Mouse (Mus musculus) stomach, embryonic 14.5 days (tissue): ENCODE measurements at regions not wholly inside any gene's neighbourhood (a gene's known extent, or its start where the extent isn't known, plus 50 kb on each side); places are given as distances from the start of the nearest gene placed in this dataset.

ENCODE experiments used
- ATAC-seq: fragments of 200-750 bp; cut with Nextera tagmentation; 2 replicates; pipeline ENCODE4 v1.8.0; 2017; ENCODE audit warnings: low read depth, moderate TSS enrichment; ENCODE audit not compliant: insufficient number of reproducible peaks, insufficient read depth, low FRiP score
- H3K27ac ChIP-seq: fragments of 300-500 bp; sonication (generic); 2 replicates; pipeline ENCODE4 v1.5.1; 2014; ENCODE audit warnings: mild to moderate bottlenecking, low read length, moderate library complexity, mixed read lengths
- H3K27me3 ChIP-seq: fragments of 300-500 bp; sonication (generic); 2 replicates; pipeline ENCODE4 v1.6.1; 2014; ENCODE audit warnings: low read length, control low read depth, mixed read lengths; ENCODE audit not compliant: control insufficient read depth, insufficient read depth
- H3K36me3 ChIP-seq: fragments of 300-500 bp; sonication (generic); 2 replicates; pipeline ENCODE4 v1.6.1; 2014; ENCODE audit warnings: mild to moderate bottlenecking, control low read depth, low read length, moderate library complexity, mixed read lengths; ENCODE audit not compliant: control insufficient read depth, insufficient read depth
- H3K4me1 ChIP-seq: fragments of 300-500 bp; sonication (generic); 2 replicates; pipeline ENCODE4 v1.6.1; 2014; ENCODE audit warnings: low read length, control low read depth, mixed read lengths; ENCODE audit not compliant: control insufficient read depth, insufficient read depth
- H3K4me2 ChIP-seq: fragments of 300-500 bp; sonication (generic); replicated peaks from 2 replicates; pipeline ENCODE4 v1.6.1; 2014; ENCODE audit warnings: low read depth, low read length, control low read depth
- H3K4me3 ChIP-seq: fragments of 300-500 bp; sonication (generic); 2 replicates; pipeline ENCODE4 v1.5.1; 2014; ENCODE audit warnings: low read depth, low read length, control low read depth
- H3K9ac ChIP-seq: fragments of 300-500 bp; sonication (generic); replicated peaks from 2 replicates; pipeline ENCODE4 v1.6.1; 2014; ENCODE audit warnings: low read depth, mild to moderate bottlenecking, control low read depth, low read length, moderate library complexity, mixed read lengths
- H3K9me3 ChIP-seq: fragments of 300-500 bp; sonication (generic); 2 replicates; pipeline ENCODE4 v1.6.1; 2016; ENCODE audit warnings: low read depth, low read length, control low read depth; ENCODE audit not compliant: control insufficient read depth
- WGBS: fragments of 180-500 bp; shearing (Covaris S2); extraction: QIAGEN DNeasy Blood & Tissue Kit; methylation state at CpG from one replicate; pipeline ENCODE4 v1.1.7; 2014; 5-methylcytosine and 5-hydroxymethylcytosine counted together

DNA sequence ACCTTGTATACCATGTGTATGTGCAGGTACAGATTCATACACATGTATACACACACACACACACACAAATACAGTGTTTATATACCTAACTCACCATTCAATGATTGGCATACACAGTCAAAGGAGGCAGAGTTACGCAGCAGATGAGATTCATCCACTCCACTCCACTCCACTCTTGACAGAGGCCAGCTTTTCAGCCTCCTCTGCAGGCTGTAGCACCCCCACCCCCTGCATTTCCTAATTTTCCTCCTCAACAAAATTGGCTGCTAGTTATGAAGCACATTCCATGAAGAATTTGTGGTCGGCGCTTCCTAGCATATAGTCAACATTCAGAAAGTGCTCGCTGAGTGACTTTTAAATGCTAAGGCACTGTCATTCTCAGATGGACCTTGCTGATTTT, 546.7 kb upstream of the Map3k7 start:
- 83% methylated on average over 4 of the region's 4 CpGs for WGBS
- Histone ChIP-seq H3K9me3 (no peaks in the 10 kb centered on the region; the same call in 1 of the 2 replicates), H3K27ac (no peak overlapping the region), H3K4me2 (no peak overlapping the region), H3K9ac (no peak overlapping the region), H3K4me1 (no peaks in the 10 kb centered on the region), H3K27me3 (no peaks in the 10 kb centered on the region), H3K36me3 (no peaks in the 10 kb centered on the region), H3K4me3 (no peak overlapping the region)
- ATAC-seq: no peak

DNA sequence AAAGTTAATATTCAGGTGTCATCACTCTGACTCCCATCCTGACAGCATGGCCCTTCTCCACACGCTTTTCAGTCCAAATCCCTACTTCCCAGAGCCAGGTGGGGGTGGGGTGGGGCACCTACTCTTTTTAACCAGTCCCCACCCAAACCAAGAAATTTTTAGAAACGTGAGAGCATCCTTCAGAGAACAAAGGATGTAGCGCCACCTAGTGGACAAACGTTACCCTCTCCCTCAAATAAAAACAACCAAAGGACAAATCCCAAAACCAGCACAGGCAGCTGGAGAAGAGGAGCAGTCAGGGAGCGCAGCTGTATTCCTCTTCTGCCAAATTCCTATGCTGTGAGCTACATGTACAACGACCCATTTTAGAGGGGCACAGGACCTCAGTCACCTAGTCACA, 544.7 kb upstream of the Map3k7 start:
- H3K4me3 ChIP-seq: no peak overlapping the region
- 10% methylated on average over 6 of the region's 6 CpGs for WGBS
- no peaks in the 10 kb centered on the region for H3K36me3 ChIP-seq
- no peak overlapping the region for H3K4me2 ChIP-seq
- ATAC-seq: peak; percentile 46; the same call in 1 of the 2 replicates
- no peak overlapping the region for H3K9ac ChIP-seq
- H3K27ac ChIP-seq: no peak overlapping the region
- H3K4me1 ChIP-seq: no peaks in the 10 kb centered on the region
- H3K27me3 ChIP-seq: no peaks in the 10 kb centered on the region
- no peaks in the 10 kb centered on the region; the same call in 1 of the 2 replicates for H3K9me3 ChIP-seq

DNA sequence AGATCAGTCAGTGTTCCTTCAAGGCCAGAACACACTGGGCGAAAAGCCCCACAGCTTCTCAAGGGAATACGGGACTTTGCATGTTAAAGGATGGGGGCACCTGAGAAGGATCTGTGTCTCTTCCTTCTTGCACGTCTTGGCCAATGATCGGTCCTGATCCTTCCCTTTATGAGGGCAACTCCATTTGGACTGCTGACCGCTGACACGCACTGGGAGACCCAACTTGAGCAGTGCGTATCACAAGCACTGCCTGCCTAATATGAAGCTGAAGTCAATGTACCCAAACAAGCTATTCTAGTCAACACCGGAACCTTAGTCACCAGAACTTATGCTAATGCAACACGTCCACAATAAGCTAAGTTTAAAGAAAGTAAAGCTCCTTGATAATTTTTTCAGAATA, 543.7 kb upstream of the Map3k7 start:
- no peak overlapping the region for H3K4me2 ChIP-seq
- no peaks in the 10 kb centered on the region for H3K36me3 ChIP-seq
- H3K4me1 ChIP-seq: no peaks in the 10 kb centered on the region
- no peaks in the 10 kb centered on the region; the same call in 1 of the 2 replicates for H3K9me3 ChIP-seq
- no peaks in the 10 kb centered on the region for H3K27me3 ChIP-seq
- 84% methylated on average over 9 of the region's 9 CpGs for WGBS
- H3K4me3 ChIP-seq: no peak overlapping the region
- no peak overlapping the region for H3K27ac ChIP-seq
- no peak for ATAC-seq
- no peak overlapping the region for H3K9ac ChIP-seq

DNA sequence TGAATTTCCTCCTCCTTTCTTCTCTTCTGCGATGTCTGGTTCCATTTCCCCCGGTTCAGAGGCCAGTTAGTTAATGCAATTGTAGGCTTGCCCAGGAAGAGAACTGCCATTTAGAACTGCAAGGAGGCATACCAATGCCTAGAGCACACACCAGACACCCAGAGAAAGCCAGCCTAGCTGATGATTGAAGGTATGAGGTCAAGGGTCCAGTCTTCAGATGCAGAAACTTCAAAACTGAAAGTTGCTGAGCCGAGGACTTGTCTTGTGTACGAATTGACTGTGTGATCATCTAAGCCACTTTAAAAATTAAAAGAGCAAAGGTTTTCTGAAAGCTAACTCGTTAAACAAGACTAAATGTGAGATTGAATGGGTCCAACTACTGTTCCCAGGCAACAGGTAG, 542.5 kb upstream of the Map3k7 start:
- H3K27ac ChIP-seq: no peak overlapping the region
- no peak overlapping the region for H3K4me2 ChIP-seq
- no peaks in the 10 kb centered on the region for H3K27me3 ChIP-seq
- H3K4me3 ChIP-seq: no peak overlapping the region
- ATAC-seq: no peak
- no peaks in the 10 kb centered on the region for H3K36me3 ChIP-seq
- H3K4me1 ChIP-seq: no peaks in the 10 kb centered on the region
- no peaks in the 10 kb centered on the region; the same call in 1 of the 2 replicates for H3K9me3 ChIP-seq
- no peak overlapping the region for H3K9ac ChIP-seq
- 61% methylated on average over 5 of the region's 5 CpGs for WGBS

DNA sequence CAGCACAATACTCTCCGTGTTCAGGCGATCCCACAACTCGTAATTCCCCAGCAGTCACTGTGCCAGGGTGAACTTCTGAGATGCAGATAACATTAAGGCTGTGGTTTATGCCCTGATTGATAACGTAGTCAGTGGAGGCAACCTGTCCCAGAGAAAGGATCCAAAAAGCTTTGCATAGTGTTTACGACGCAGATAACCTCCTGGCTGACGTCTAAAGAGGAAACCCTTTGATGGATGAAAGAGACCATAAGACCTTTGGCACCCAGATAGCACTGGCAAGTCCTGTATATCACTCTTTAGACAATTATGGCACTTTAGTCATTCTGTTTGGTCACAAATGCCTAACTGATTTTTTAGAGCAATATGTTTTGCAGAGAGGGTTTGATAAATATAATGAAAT, 538.8 kb upstream of the Map3k7 start:
- H3K27me3 ChIP-seq: no peaks in the 10 kb centered on the region
- H3K4me1 ChIP-seq: no peaks in the 10 kb centered on the region
- no peak overlapping the region for H3K9ac ChIP-seq
- H3K9me3 ChIP-seq: no peaks in the 10 kb centered on the region
- ATAC-seq: no peak
- no peak overlapping the region for H3K27ac ChIP-seq
- H3K4me2 ChIP-seq: no peak overlapping the region
- WGBS: 32% methylated on average over 7 of the region's 7 CpGs
- no peaks in the 10 kb centered on the region for H3K36me3 ChIP-seq
- no peak overlapping the region for H3K4me3 ChIP-seq

DNA sequence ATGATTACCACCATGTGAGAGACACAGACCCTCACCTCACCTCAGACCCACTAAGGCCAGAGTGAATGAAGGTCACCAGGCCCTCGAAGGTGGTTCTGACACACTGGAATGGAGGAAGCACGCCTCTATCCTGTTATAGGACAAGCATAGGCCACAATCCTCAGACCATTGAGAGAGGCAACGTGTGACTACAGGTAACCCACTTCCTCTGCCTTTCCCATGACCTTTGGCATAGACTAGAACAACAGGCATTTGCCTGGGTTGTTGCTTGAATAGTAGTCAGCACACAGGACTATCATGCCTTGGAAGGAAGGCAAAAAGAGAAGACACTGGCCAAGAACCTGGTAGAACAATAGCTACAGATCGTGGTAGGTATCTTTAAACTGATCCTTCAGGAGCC, 538.2 kb upstream of the Map3k7 start:
- H3K4me2 ChIP-seq: no peak overlapping the region
- H3K9ac ChIP-seq: no peak overlapping the region
- H3K4me1 ChIP-seq: no peaks in the 10 kb centered on the region
- H3K9me3 ChIP-seq: no peaks in the 10 kb centered on the region
- no peaks in the 10 kb centered on the region for H3K36me3 ChIP-seq
- H3K4me3 ChIP-seq: no peak overlapping the region
- H3K27me3 ChIP-seq: no peaks in the 10 kb centered on the region
- H3K27ac ChIP-seq: no peak overlapping the region
- no peak for ATAC-seq
- WGBS: 67% methylated on average over 4 of the region's 4 CpGs

DNA sequence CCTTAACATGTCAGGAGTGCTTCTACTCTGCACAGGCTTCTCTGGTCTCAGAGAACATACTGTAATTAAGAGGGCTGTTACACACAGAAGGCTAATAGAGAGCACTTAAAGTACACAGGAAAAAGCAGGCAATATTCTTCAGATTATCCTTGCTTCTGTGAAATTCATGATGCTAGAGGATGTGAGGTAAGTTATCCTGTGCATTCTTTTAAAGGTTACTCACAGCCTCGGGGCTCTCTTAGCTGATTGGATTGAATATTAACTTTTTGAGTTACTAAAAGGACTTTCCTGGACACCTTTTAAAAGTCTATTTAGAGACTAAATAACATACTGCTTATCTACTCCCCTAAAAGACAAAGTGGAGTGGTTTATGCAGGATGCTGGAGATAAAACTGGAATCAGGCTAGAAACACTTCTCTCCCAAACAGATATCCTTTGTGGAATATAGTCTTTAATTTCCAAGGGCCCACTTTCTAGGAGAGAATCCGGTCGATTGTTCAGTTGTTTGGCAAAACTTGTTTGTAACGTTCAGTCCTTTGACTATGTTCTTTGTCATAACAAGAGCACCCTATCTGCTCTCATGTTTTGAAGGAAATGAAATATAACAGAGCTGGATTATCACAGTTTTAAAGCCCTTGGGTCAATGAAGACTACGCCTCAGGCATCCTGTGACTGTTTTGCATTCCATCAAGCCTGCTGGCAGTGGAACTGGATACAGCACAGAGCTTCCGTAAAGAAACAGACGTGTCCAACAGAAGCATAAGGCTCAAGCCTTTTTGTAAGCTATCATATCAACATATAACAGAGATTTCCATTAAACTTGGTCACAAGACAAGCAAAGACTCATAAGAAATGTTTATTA, 537.5 kb upstream of the Map3k7 start:
- Histone ChIP-seq H3K4me1 (no peaks in the 10 kb centered on the region), H3K27ac (no peak overlapping the region), H3K9me3 (no peaks in the 10 kb centered on the region), H3K9ac (no peak overlapping the region), H3K27me3 (no peaks in the 10 kb centered on the region), H3K4me3 (no peak overlapping the region), H3K36me3 (no peaks in the 10 kb centered on the region), H3K4me2 (no peak overlapping the region)
- 32% methylated on average over 7 of the region's 7 CpGs for WGBS
- no peak for ATAC-seq

DNA sequence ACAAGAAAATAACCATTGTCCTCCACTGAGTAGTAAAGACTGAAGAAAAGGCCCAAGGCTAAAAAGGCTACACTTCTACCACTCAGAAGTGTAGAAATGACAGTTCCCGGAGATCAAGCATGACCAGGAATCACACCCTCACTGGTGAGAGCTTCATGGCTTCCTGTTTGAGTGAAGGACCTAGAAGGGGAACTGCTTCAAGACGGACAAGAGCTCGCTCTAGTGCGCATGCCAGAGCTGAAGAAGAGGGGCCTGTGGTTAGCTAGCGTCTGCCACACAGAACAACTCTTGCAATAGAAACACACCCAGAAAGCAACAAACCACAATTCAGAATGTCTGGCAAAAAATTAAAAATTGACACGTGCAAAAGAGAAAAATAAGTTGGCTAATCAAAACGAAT, 530.0 kb upstream of the Map3k7 start:
- WGBS: 83% methylated on average over 7 of the region's 7 CpGs
- no peak overlapping the region for H3K4me2 ChIP-seq
- no peak for ATAC-seq
- no peaks in the 10 kb centered on the region for H3K27me3 ChIP-seq
- no peaks in the 10 kb centered on the region for H3K9me3 ChIP-seq
- no peak overlapping the region for H3K27ac ChIP-seq
- H3K36me3 ChIP-seq: no peaks in the 10 kb centered on the region
- no peak overlapping the region for H3K4me3 ChIP-seq
- H3K9ac ChIP-seq: no peak overlapping the region
- no peaks in the 10 kb centered on the region for H3K4me1 ChIP-seq

DNA sequence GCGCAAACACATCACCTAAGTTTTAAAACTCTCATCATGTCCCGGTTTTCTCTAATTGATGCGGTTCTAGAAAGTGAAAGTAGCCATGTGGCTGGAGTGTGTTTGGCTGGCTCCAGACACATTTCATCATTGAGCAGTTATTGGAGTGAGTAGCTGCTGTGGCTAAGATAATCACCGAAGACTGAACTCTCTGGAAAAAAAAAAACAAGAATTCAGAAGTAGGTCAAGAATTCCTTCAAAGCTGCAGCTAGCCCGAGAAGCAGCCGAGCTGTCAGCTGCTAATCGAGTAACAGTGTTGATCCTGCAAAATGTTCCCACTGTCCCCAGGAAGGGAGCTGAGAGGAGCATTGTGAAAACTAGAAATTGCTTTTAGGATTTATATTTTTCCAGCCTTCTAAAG, 509.0 kb upstream of the Map3k7 start:
- no peaks in the 10 kb centered on the region for H3K4me1 ChIP-seq
- 0 out of 2 replicates have a peak overlapping the region, but pooled peaks have one; percentile 27 for H3K27ac ChIP-seq
- H3K4me2 ChIP-seq: 0 out of 2 replicates have a peak overlapping the region, but pooled peaks have one; percentile 16
- no peak overlapping the region for H3K4me3 ChIP-seq
- H3K36me3 ChIP-seq: no peaks in the 10 kb centered on the region
- H3K9me3 ChIP-seq: no peaks in the 10 kb centered on the region
- 38% methylated on average over 7 of the region's 7 CpGs for WGBS
- no peaks in the 10 kb centered on the region for H3K27me3 ChIP-seq
- no peak for ATAC-seq
- H3K9ac ChIP-seq: no peak overlapping the region
